Mouse (Mus musculus): ENCODE measurements around the gene Tenm2. TPM values are rescaled to one million over a fixed set of nuclear protein-coding genes. Genes with fewer than 3 reads are reported as not detected.

Gene Tenm2
- polyA plus RNA-seq, 1 experiment from 2014 or later: 8.6 TPM

- 83% methylated on average over 6 of the region's 6 CpGs for WGBS
Observed at GRCm38 (mm10) chr11:36613807-36614206, 622.0 kb downstream of the Tenm2 start.

DNA sequence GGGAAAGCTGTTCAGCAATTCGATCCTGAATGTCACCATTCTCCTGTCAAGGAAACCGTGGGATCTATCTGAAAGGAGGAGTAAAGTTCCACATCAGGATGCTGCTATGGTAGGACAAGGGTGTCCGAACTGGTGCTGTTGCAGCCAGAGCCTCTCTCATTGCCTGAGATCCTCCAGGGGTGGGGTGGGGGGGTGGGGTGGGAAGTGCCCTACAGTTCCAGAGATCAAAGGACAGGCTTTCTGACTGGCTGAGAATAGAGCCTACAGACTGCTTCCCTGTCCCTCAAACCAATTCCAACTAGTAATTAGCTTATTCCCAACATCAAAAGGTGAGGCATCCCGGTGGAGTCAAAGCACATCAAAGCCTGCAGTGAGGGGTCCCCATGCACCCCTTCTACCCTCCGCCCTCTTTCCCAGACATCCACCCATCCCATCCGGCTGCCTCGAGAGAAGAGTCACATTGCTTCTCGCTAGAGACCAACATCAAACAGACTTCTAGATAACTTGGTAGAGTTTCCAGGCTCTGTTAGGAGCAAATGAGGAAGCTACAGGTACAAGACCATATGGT is 630.9 kb downstream of the Tenm2 start:
- no peak overlapping the region for H3K9ac ChIP-seq
- no peaks in the 10 kb centered on the region for H3K4me1 ChIP-seq
- no peak overlapping the region for H3K27ac ChIP-seq
- no peaks in the 10 kb centered on the region for H3K9me3 ChIP-seq
- no peak overlapping the region for H3K4me3 ChIP-seq
- no peaks in the 10 kb centered on the region for H3K36me3 ChIP-seq
- no peak overlapping the region for H3K4me2 ChIP-seq (replicated peaks)
- WGBS: 23% methylated on average over 8 of the region's 8 CpGs
- no peak for ATAC-seq (ENCODE audit: low FRiP score, low read depth)
- no peaks in the 10 kb centered on the region for H3K27me3 ChIP-seq (replicated peaks)

More at GRCm38 (mm10) chr11:36613807-36614206, 622.0 kb downstream of the Tenm2 start:
- Histone ChIP-seq H3K4me1 (no peaks in the 10 kb centered on the region), H3K27me3 (replicated peaks) (no peaks in the 10 kb centered on the region), H3K4me3 (no peak overlapping the region), H3K9ac (no peak overlapping the region), H3K36me3 (no peaks in the 10 kb centered on the region), H3K9me3 (no peaks in the 10 kb centered on the region), H3K4me2 (replicated peaks) (no peak overlapping the region), H3K27ac (no peak overlapping the region)
- no peak for ATAC-seq (ENCODE audit: low FRiP score, low read depth)

DNA sequence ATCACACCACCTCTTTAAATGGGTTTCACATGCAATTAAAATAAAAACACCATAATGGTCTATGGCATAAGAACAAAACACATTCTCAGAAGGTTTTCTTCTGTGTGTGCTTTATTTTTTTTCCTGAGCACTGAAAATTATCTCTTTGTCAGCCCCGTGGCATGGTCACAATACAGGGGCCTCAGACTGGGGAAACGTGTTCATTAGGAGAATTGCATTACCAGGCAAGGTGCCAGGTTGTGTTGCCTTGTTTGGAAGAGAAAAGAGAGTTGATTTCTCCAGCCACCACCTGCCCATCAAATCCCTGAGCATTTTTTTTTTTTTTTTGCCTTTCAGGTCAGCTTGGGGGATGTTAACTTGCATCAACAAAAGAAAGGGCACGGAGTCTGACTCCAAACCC is 631.5 kb downstream of the Tenm2 start:
- H3K36me3 ChIP-seq: no peaks in the 10 kb centered on the region
- no peaks in the 10 kb centered on the region for H3K9me3 ChIP-seq
- no peak for ATAC-seq (ENCODE audit: low FRiP score, low read depth)
- no peak overlapping the region for H3K9ac ChIP-seq
- H3K27me3 ChIP-seq (replicated peaks): no peaks in the 10 kb centered on the region
- H3K27ac ChIP-seq: no peak overlapping the region
- no peaks in the 10 kb centered on the region for H3K4me1 ChIP-seq
- H3K4me2 ChIP-seq (replicated peaks): no peak overlapping the region
- no peak overlapping the region for H3K4me3 ChIP-seq
- WGBS: 39% methylated on average over 3 of the region's 3 CpGs

DNA sequence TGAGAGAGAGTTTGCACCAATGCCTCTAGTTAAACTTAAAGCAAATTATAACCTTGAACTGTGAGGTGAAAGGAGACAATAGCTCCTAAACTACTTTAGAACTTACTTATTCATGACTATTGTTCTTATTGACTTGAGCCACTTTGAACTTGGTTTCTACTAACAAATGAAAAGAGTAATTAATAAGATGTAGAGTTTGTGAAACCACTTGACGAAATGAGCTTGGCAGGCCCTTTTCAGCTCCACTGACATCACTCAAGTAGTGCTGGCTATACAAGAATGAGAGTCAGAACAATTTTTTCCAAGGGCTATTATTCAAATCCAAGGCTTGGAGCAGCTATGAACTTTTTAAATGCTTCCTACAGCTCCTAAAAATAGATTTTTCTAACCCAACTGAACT is 643.3 kb downstream of the Tenm2 start:
- H3K4me2 ChIP-seq (replicated peaks): no peak overlapping the region
- H3K4me3 ChIP-seq: no peak overlapping the region
- H3K4me1 ChIP-seq: no peaks in the 10 kb centered on the region
- WGBS: 37% methylated on average over 1 of the region's 1 CpGs
- no peak overlapping the region for H3K27ac ChIP-seq
- no peaks in the 10 kb centered on the region for H3K27me3 ChIP-seq (replicated peaks)
- H3K36me3 ChIP-seq: no peaks in the 10 kb centered on the region
- no peaks in the 10 kb centered on the region for H3K9me3 ChIP-seq
- H3K9ac ChIP-seq: no peak overlapping the region
- no peak for ATAC-seq (ENCODE audit: low FRiP score, low read depth)

- Histone ChIP-seq H3K9ac (no peak overlapping the region), H3K4me3 (no peak overlapping the region), H3K4me1 (no peaks in the 10 kb centered on the region), H3K36me3 (no peaks in the 10 kb centered on the region), H3K27me3 (replicated peaks) (no peaks in the 10 kb centered on the region), H3K27ac (no peak overlapping the region), H3K9me3 (no peaks in the 10 kb centered on the region), H3K4me2 (replicated peaks) (no peak overlapping the region)
- no peak for ATAC-seq (ENCODE audit: low FRiP score, low read depth)
- 69% methylated on average over 2 of the region's 2 CpGs for WGBS
Observed at GRCm38 (mm10) chr11:36566146-36566545, 669.6 kb downstream of the Tenm2 start.

GRCm38 (mm10) chr11:36562851-36563250 is 672.9 kb downstream of the Tenm2 start:
- Histone ChIP-seq H3K4me3 (no peak overlapping the region), H3K4me2 (replicated peaks) (no peak overlapping the region), H3K36me3 (no peaks in the 10 kb centered on the region), H3K9me3 (no peaks in the 10 kb centered on the region), H3K27ac (no peak overlapping the region), H3K9ac (no peak overlapping the region), H3K27me3 (replicated peaks) (no peaks in the 10 kb centered on the region), H3K4me1 (no peaks in the 10 kb centered on the region)
- ATAC-seq (ENCODE audit: low FRiP score, low read depth): no peak
- 66% methylated on average over 3 of the region's 3 CpGs for WGBS

DNA sequence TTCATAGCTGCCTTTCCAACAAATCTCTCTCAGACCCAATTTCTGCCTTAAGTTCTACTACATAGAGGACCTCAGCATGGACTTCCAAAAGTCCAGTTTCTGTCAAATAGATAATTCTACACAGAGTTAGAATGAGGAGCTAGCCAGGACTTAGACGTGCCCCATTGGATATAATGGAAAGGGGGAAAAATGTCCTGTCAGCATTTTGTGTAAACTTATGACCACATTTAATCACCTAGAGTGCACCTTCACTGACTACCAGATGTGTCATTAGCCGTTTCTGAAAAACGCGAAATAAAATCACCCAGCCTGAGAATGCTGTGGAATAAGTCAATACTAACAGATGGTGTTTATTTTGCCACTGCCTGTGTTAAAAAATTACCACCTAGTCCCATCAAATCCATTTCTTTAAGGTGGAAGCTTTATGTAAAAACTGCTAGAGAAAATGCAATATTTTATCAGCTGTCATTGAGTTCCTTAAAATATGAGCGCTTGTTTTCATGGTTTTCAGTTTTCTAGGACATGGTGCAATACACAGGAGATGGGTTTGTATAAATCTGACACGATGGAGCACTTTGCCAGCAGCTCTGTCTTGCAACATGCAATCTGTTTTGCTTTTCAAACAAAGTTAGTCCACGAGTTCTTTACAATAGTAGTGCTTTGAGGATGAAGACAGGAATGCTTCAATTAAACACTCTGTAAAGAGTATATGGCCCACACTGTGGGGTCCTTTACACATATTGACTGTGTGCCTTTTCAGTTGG is 674.8 kb downstream of the Tenm2 start:
- Histone ChIP-seq H3K27ac (no peak overlapping the region), H3K4me2 (replicated peaks) (no peak overlapping the region), H3K36me3 (no peaks in the 10 kb centered on the region), H3K4me3 (no peak overlapping the region), H3K27me3 (replicated peaks) (no peaks in the 10 kb centered on the region), H3K9ac (no peak overlapping the region), H3K4me1 (no peaks in the 10 kb centered on the region), H3K9me3 (no peaks in the 10 kb centered on the region)
- WGBS: 75% methylated on average over 7 of the region's 7 CpGs
- no peak for ATAC-seq (ENCODE audit: low FRiP score, low read depth)

DNA sequence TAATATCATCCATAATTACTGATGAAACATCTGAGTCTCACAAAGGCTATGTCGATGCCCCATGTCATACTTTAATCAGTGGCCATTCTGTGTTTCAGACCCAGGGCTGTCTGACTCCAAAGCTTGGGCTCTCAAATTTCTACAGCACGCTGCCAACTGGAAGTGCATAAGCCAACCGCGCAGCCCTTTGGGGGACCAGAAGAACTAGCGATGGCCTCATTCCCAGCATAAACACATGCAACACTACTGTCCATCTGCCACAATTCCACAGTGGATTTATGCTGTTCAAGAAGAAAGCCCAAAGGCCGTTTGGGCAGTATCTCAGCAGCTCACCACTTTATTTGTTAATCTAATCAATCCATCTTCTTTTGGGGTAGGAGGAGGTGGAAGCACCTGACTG is 678.4 kb downstream of the Tenm2 start:
- ATAC-seq (ENCODE audit: low FRiP score, low read depth): no peak
- H3K4me2 ChIP-seq (replicated peaks): no peak overlapping the region
- WGBS: 82% methylated on average over 6 of the region's 6 CpGs

GRCm38 (mm10) chr11:36553286-36553685 is 682.5 kb downstream of the Tenm2 start:
- H3K4me3 ChIP-seq: no peak overlapping the region
- 46% methylated on average over 5 of the region's 5 CpGs for WGBS
- 0 out of 2 replicates have a peak, but pooled peaks cover 3% of the 10 kb centered on the region for H3K4me1 ChIP-seq
- no peak overlapping the region for H3K27ac ChIP-seq
- no peaks in the 10 kb centered on the region for H3K36me3 ChIP-seq
- no peak for ATAC-seq (ENCODE audit: low FRiP score, low read depth)
- no peaks in the 10 kb centered on the region for H3K27me3 ChIP-seq (replicated peaks)
- H3K9me3 ChIP-seq: no peaks in the 10 kb centered on the region
- no peak overlapping the region for H3K9ac ChIP-seq
- H3K4me2 ChIP-seq (replicated peaks): no peak overlapping the region

More for the DNA sequence above, 678.4 kb downstream of the Tenm2 start:
- H3K27me3 ChIP-seq (replicated peaks): no peaks in the 10 kb centered on the region
- H3K9me3 ChIP-seq: no peaks in the 10 kb centered on the region
- no peaks in the 10 kb centered on the region for H3K36me3 ChIP-seq
- H3K27ac ChIP-seq: no peak overlapping the region
- H3K4me3 ChIP-seq: no peak overlapping the region
- H3K4me1 ChIP-seq: 0 out of 2 replicates have a peak, but pooled peaks cover 3% of the 10 kb centered on the region
- no peak overlapping the region for H3K9ac ChIP-seq

GRCm38 (mm10) chr11:36550649-36551048 is 685.1 kb downstream of the Tenm2 start:
- Histone ChIP-seq H3K27me3 (replicated peaks) (no peaks in the 10 kb centered on the region), H3K4me1 (0 out of 2 replicates have a peak, but pooled peaks cover 3% of the 10 kb centered on the region), H3K4me3 (no peak overlapping the region), H3K27ac (no peak overlapping the region), H3K9me3 (no peaks in the 10 kb centered on the region), H3K36me3 (no peaks in the 10 kb centered on the region), H3K4me2 (replicated peaks) (no peak overlapping the region), H3K9ac (no peak overlapping the region)
- no peak for ATAC-seq (ENCODE audit: low FRiP score, low read depth)
- WGBS: 76% methylated on average over 4 of the region's 4 CpGs

DNA sequence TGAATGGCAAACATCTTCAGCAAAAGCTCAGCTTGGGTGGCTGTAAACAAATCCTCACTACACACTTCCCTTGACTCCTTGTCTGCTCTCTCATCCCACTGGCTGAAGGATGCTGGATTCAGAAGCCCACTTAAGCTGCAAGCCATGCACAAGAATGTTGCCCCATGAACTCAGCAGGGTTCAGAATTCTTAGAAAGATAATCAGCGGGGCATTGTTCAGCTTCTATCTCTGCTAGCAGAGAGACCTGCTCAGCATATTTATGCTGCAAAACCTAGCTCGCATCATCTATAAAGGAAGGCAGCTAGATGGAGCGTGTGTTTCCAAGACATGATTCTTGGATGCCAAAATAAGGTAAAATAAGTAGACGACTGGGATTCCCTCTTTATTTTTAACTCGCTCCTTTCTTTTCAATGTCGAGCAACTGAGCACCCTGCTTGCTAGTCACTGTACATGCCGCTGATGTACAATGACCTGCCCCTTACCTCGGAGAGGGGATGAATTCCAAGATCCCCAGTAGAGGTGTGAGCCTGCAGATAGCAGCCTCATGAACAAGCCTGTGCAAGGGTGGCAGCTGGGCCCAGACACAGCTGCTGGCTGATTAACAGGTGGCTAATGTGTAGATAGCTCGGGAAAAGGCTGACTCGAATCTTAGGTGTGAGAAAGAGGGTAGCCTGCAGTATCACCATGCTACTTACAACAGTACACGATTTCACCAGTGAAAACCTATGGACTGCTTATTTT is 686.2 kb downstream of the Tenm2 start:
- ATAC-seq (ENCODE audit: low FRiP score, low read depth): no peak
- 74% methylated on average over 11 of the region's 11 CpGs for WGBS

GRCm38 (mm10) chr11:36548139-36548538 is 687.6 kb downstream of the Tenm2 start:
- Histone ChIP-seq H3K27ac (no peak overlapping the region), H3K9ac (no peak overlapping the region), H3K9me3 (no peaks in the 10 kb centered on the region), H3K27me3 (replicated peaks) (no peaks in the 10 kb centered on the region), H3K4me3 (no peak overlapping the region), H3K36me3 (no peaks in the 10 kb centered on the region), H3K4me2 (replicated peaks) (no peak overlapping the region), H3K4me1 (0 out of 2 replicates have a peak, but pooled peaks cover 3% of the 10 kb centered on the region)
- ATAC-seq (ENCODE audit: low FRiP score, low read depth): peak; percentile 53
- WGBS: 65% methylated on average over 4 of the region's 4 CpGs

More for the DNA sequence above, 686.2 kb downstream of the Tenm2 start:
- Histone ChIP-seq H3K27me3 (replicated peaks) (no peaks in the 10 kb centered on the region), H3K4me1 (0 out of 2 replicates have a peak, but pooled peaks cover 3% of the 10 kb centered on the region), H3K9ac (no peak overlapping the region), H3K4me2 (replicated peaks) (no peak overlapping the region), H3K36me3 (no peaks in the 10 kb centered on the region), H3K27ac (no peak overlapping the region), H3K9me3 (no peaks in the 10 kb centered on the region), H3K4me3 (no peak overlapping the region)
